Mouse (Mus musculus) liver, adult 2 months (tissue): ENCODE data around the gene Gm20388. TPM values are rescaled to one million over a fixed set of nuclear protein-coding genes. Genes with fewer than 3 reads are reported as not detected.

Experiments used
- DNase-seq: peaks from one replicate; pipeline ENCODE4 v3.0.0-alpha.2; 2011; ENCODE audit warnings: low read depth, low spot score; ENCODE audit errors: extremely low read depth
- H3K27ac ChIP-seq: fragments of 200-500 bp; replicated peaks from 2 replicates; pipeline ENCODE4 v1.5.1; 2012; ENCODE audit warnings: low read depth, mild to moderate bottlenecking, control low read depth, inconsistent platforms, low read length; ENCODE audit not compliant: insufficient read depth
- H3K27me3 ChIP-seq: fragments of 200-500 bp; 2 replicates; pipeline ENCODE4 v1.6.1; 2012; ENCODE audit warnings: mild to moderate bottlenecking, moderate library complexity, low read length, inconsistent platforms; ENCODE audit not compliant: control insufficient read depth, insufficient read depth
- H3K36me3 ChIP-seq: fragments of 200-500 bp; 2 replicates; pipeline ENCODE4 v1.6.1; 2012; ENCODE audit warnings: low read length, inconsistent platforms; ENCODE audit not compliant: control insufficient read depth, insufficient read depth
- H3K4me1 ChIP-seq: fragments of 200-500 bp; 2 replicates; pipeline ENCODE4 v1.6.1; 2011; ENCODE audit warnings: low read length; ENCODE audit not compliant: control insufficient read depth, insufficient read depth
- H3K4me3 ChIP-seq: fragments of 200-500 bp; 2 replicates; pipeline ENCODE4 v1.5.1; 2011; ENCODE audit warnings: low read depth, mild to moderate bottlenecking, control low read depth, low read length, moderate library complexity; ENCODE audit not compliant: insufficient read depth
- H3K79me2 ChIP-seq: fragments of 200-500 bp; 2 replicates; pipeline ENCODE4 v1.6.1; 2012; ENCODE audit warnings: inconsistent platforms, mild to moderate bottlenecking, low read length, moderate library complexity; ENCODE audit not compliant: control insufficient read depth, insufficient read depth
- H3K9ac ChIP-seq: fragments of 200-500 bp; 2 replicates; pipeline ENCODE4 v1.6.1; 2012; ENCODE audit warnings: low read depth, mild to moderate bottlenecking, control low read depth, inconsistent platforms, low read length
- CTCF ChIP-seq: fragments of 200-500 bp; IDR thresholded peaks from 2 replicates; pipeline ENCODE4 v1.5.1; 2011; ENCODE audit warnings: low read depth, low read length, control low read depth
- POLR2A ChIP-seq: fragments of 200-500 bp; IDR thresholded peaks from 2 replicates; pipeline ENCODE4 v1.6.1; 2011; ENCODE audit warnings: low read length, control low read depth; ENCODE audit not compliant: insufficient read depth; ENCODE audit errors: extremely low read depth
- WGBS: fragments of 180-500 bp; shearing (Covaris S2); methylation state at CpG from one replicate; pipeline ENCODE4 v1.1.7; 2018; 5-methylcytosine and 5-hydroxymethylcytosine counted together
- polyA plus RNA-seq: library from polyadenylated mRNA; depleted of rRNA; stranded (reverse); fragments of >200 nt; gene quantifications from 2 replicates; pipeline ENCODE4 v1.2.3, GENCODE M21; 2012
- total RNA-seq: library from RNA; depleted of rRNA; stranded (reverse); fragments of >200 nt; gene quantifications from 2 replicates; pipeline ENCODE4 v1.2.3, GENCODE M21; 2014

The Gm20388 gene
- total and polyA plus RNA-seq, 2 experiments: 6.4 to 19.9 TPM

- Histone ChIP-seq H3K9ac (no peak overlapping the region), H3K4me3 (no peak overlapping the region), H3K36me3 (no peaks in the 10 kb centered on the region), H3K4me1 (peaks cover 5% of the 10 kb centered on the region; the same call in 1 of the 2 replicates), H3K79me2 (no peaks in the 10 kb centered on the region), H3K27ac (no peak overlapping the region), H3K27me3 (no peaks in the 10 kb centered on the region)
- 79% methylated on average over 13 of the region's 13 CpGs for WGBS
- TF ChIP-seq CTCF (no peak), POLR2A (no peak)
- peak; percentile 50 for DNase-seq
Measured at GRCm38 (mm10) chr8:122068609-122069008, 2158.0 kb downstream of the Gm20388 start.

- Histone ChIP-seq H3K4me1 (peaks cover 5% of the 10 kb centered on the region; the same call in 1 of the 2 replicates), H3K36me3 (no peaks in the 10 kb centered on the region), H3K79me2 (no peaks in the 10 kb centered on the region), H3K9ac (no peak overlapping the region), H3K27me3 (no peaks in the 10 kb centered on the region), H3K27ac (no peak overlapping the region), H3K4me3 (no peak overlapping the region)
- TF ChIP-seq POLR2A: no peak
- no peak for TF ChIP-seq CTCF
- 87% methylated on average over 11 of the region's 11 CpGs for WGBS
- no peak for DNase-seq
Measured at GRCm38 (mm10) chr8:122069281-122069680, 2158.6 kb downstream of the Gm20388 start.

- TF ChIP-seq CTCF (no peak), POLR2A (no peak)
Measured at GRCm38 (mm10) chr8:122071193-122071592, 2160.6 kb downstream of the Gm20388 start.

GRCm38 (mm10) chr8:122073964-122074363 is 2163.3 kb downstream of the Gm20388 start:
- WGBS: 63% methylated on average over 9 of the region's 9 CpGs
- no peak for DNase-seq
- H3K27ac ChIP-seq: no peak overlapping the region
- H3K27me3 ChIP-seq: no peaks in the 10 kb centered on the region
- no peaks in the 10 kb centered on the region for H3K79me2 ChIP-seq
- no peak overlapping the region for H3K4me3 ChIP-seq
- no peaks in the 10 kb centered on the region for H3K36me3 ChIP-seq
- H3K4me1 ChIP-seq: no peaks in the 10 kb centered on the region
- H3K9ac ChIP-seq: no peak overlapping the region
- TF ChIP-seq POLR2A (no peak), CTCF (no peak)

More at GRCm38 (mm10) chr8:122071193-122071592, 2160.6 kb downstream of the Gm20388 start:
- H3K9ac ChIP-seq: no peak overlapping the region
- no peaks in the 10 kb centered on the region for H3K79me2 ChIP-seq
- H3K27ac ChIP-seq: no peak overlapping the region
- no peaks in the 10 kb centered on the region for H3K36me3 ChIP-seq
- WGBS: 59% methylated on average over 4 of the region's 4 CpGs
- H3K27me3 ChIP-seq: no peaks in the 10 kb centered on the region
- H3K4me1 ChIP-seq: peaks cover 5% of the 10 kb centered on the region; the same call in 1 of the 2 replicates
- H3K4me3 ChIP-seq: no peak overlapping the region
- DNase-seq: no peak

GRCm38 (mm10) chr8:122074442-122074841 is 2163.8 kb downstream of the Gm20388 start:
- TF ChIP-seq POLR2A (no peak), CTCF (no peak)
- H3K36me3 ChIP-seq: no peaks in the 10 kb centered on the region
- 62% methylated on average over 9 of the region's 9 CpGs for WGBS

GRCm38 (mm10) chr8:122074977-122075376 is 2164.3 kb downstream of the Gm20388 start:
- no peaks in the 10 kb centered on the region for H3K79me2 ChIP-seq
- H3K9ac ChIP-seq: no peak overlapping the region
- 65% methylated on average over 4 of the region's 4 CpGs for WGBS
- no peaks in the 10 kb centered on the region for H3K36me3 ChIP-seq
- no peak overlapping the region for H3K4me3 ChIP-seq
- no peaks in the 10 kb centered on the region for H3K4me1 ChIP-seq
- no peak for DNase-seq
- no peak overlapping the region for H3K27ac ChIP-seq
- TF ChIP-seq POLR2A: no peak
- TF ChIP-seq CTCF: peak; percentile 6; the same call in 1 of the 2 replicates
- no peaks in the 10 kb centered on the region for H3K27me3 ChIP-seq

More at GRCm38 (mm10) chr8:122074442-122074841, 2163.8 kb downstream of the Gm20388 start:
- H3K27me3 ChIP-seq: no peaks in the 10 kb centered on the region
- no peak overlapping the region for H3K27ac ChIP-seq
- H3K9ac ChIP-seq: no peak overlapping the region
- no peak overlapping the region for H3K4me3 ChIP-seq
- no peaks in the 10 kb centered on the region for H3K4me1 ChIP-seq
- DNase-seq: no peak
- no peaks in the 10 kb centered on the region for H3K79me2 ChIP-seq
